Mouse (Mus musculus): Measurements from ENCODE around the gene Lhx2. TPM values are rescaled to one million over a fixed set of nuclear protein-coding genes. Genes with fewer than 3 reads are reported as not detected.

Gene Lhx2
- polyA plus RNA-seq, 1 experiment from 2014 or later, result 68.9 TPM

DNA sequence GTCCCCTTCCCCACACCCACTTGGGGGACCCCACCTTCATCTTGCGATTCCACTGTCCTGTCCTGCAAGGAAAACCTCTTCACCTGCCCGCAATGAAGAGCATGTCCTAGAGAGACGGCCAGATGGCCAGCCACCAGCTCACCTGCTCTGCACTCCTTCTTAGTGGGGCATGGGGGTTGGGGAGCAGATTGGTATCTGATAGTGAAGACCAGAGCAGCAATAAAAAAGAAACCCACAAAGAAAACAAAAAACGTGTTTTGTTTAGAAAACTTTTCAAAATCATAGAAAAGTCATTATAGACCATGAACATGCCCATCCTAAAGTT is 40.4 kb downstream of the Lhx2 start:
- Histone ChIP-seq H3K27me3 (ENCODE audit: control insufficient read depth, insufficient read depth, low read length) (peaks cover 35% of the 10 kb centered on the region), H3K4me3 (replicated peaks; ENCODE audit: low read depth, low read length) (peak overlapping the region; percentile 10; the same call in 1 of the 2 replicates), H3K36me3 (ENCODE audit: control insufficient read depth, insufficient read depth, low read length) (no peaks in the 10 kb centered on the region), H3K9ac (replicated peaks; ENCODE audit: low read length) (peak overlapping the region; percentile 39; the same call in 1 of the 2 replicates), H3K27ac (replicated peaks; ENCODE audit: low read depth, low read length) (no peak overlapping the region), H3K4me2 (ENCODE audit: low read length) (peak overlapping the region; percentile 43), H3K9me3 (ENCODE audit: control insufficient read depth, low read length) (no peaks in the 10 kb centered on the region), H3K4me1 (ENCODE audit: control insufficient read depth, insufficient read depth, low read length) (0 out of 2 replicates have a peak, but pooled peaks cover 11% of the 10 kb centered on the region)
- 11% methylated on average over 4 of the region's 4 CpGs for WGBS
- ATAC-seq (ENCODE audit: low FRiP score, low TSS enrichment) (no peak), DNase-seq (no peak)

DNA sequence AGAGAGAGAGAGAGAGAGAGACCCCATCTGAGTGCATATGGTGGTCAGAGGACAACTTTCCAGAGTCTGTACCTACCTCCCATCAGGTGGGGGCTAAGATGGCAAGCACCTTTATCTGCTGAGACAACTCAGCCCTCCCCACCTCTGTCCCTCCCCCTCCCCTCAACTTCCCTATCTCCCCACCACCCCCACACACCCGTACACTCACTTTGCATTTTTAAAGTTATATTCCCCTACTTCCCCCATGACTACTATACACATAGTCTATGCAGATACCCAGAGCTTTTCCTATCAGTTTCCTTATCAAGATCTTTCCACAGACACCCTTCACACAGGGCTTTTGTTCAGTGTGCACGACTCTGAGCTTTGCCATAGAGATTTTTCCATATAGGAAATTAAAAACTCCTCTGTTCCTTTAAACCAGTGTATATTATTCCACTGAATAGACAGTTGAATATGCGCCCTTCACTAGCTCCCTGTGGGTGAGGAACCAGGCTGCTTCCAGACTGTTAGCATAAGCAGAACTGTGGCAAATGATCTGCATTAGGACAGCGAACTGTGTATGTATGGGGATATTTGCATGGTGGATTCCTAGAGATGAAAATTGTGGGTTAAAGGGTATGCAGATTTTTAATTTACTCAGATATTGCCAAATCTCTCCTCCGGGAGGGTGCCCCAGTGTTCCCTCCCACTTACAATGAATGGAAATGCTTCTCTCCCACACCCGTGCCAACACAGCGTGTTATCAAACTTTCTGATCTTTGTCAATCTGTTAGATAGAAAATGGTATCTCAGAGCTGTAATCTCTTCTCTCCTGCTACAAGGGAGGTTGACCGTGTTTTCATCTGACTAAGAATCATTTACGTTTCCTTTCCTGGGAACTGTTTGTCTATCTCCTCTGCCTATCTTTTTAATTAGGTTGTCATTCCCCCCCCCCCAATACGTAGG is 41.3 kb downstream of the Lhx2 start:
- ATAC-seq (ENCODE audit: low FRiP score, low TSS enrichment) (no peak), DNase-seq (no peak)
- WGBS, result 56% methylated on average over 10 of the region's 10 CpGs
- peaks cover 29% of the 10 kb centered on the region for H3K27me3 ChIP-seq (ENCODE audit: control insufficient read depth, insufficient read depth, low read length)
- no peak overlapping the region for H3K9ac ChIP-seq (replicated peaks; ENCODE audit: low read length)
- H3K4me3 ChIP-seq (replicated peaks; ENCODE audit: low read depth, low read length), result no peak overlapping the region
- no peak overlapping the region for H3K27ac ChIP-seq (replicated peaks; ENCODE audit: low read depth, low read length)
- H3K4me1 ChIP-seq (ENCODE audit: control insufficient read depth, insufficient read depth, low read length), result 0 out of 2 replicates have a peak, but pooled peaks cover 11% of the 10 kb centered on the region
- H3K9me3 ChIP-seq (ENCODE audit: control insufficient read depth, low read length), result no peaks in the 10 kb centered on the region
- no peak overlapping the region for H3K4me2 ChIP-seq (ENCODE audit: low read length)
- no peaks in the 10 kb centered on the region for H3K36me3 ChIP-seq (ENCODE audit: control insufficient read depth, insufficient read depth, low read length)

- no peaks in the 10 kb centered on the region for H3K4me1 ChIP-seq (ENCODE audit: control insufficient read depth, insufficient read depth, low read length)
- no peak overlapping the region for H3K27ac ChIP-seq (replicated peaks; ENCODE audit: low read depth, low read length)
- H3K9me3 ChIP-seq (ENCODE audit: control insufficient read depth, low read length), result no peaks in the 10 kb centered on the region
- no peaks in the 10 kb centered on the region for H3K36me3 ChIP-seq (ENCODE audit: control insufficient read depth, insufficient read depth, low read length)
- no peak for ATAC-seq (ENCODE audit: low FRiP score, low TSS enrichment)
- H3K4me2 ChIP-seq (ENCODE audit: low read length), result no peak overlapping the region
- H3K9ac ChIP-seq (replicated peaks; ENCODE audit: low read length), result no peak overlapping the region
- WGBS, result 88% methylated on average over 10 of the region's 10 CpGs
- DNase-seq, result no peak
- no peak overlapping the region for H3K4me3 ChIP-seq (replicated peaks; ENCODE audit: low read depth, low read length)
- H3K27me3 ChIP-seq (ENCODE audit: control insufficient read depth, insufficient read depth, low read length), result no peaks in the 10 kb centered on the region
Measured at GRCm38 (mm10) chr2:38387568-38388262, 48.6 kb downstream of the Lhx2 start.

- H3K9ac ChIP-seq (replicated peaks; ENCODE audit: low read length), result no peak overlapping the region
- H3K4me2 ChIP-seq (ENCODE audit: low read length), result no peak overlapping the region
- no peak overlapping the region for H3K4me3 ChIP-seq (replicated peaks; ENCODE audit: low read depth, low read length)
- H3K36me3 ChIP-seq (ENCODE audit: control insufficient read depth, insufficient read depth, low read length), result no peaks in the 10 kb centered on the region
- no peaks in the 10 kb centered on the region for H3K27me3 ChIP-seq (ENCODE audit: control insufficient read depth, insufficient read depth, low read length)
- 35% methylated on average over 17 of the region's 17 CpGs for WGBS
- ATAC-seq (ENCODE audit: low FRiP score, low TSS enrichment) (peak; percentile 79), DNase-seq (peak; percentile 75)
- no peaks in the 10 kb centered on the region for H3K9me3 ChIP-seq (ENCODE audit: control insufficient read depth, low read length)
- peaks cover 10% of the 10 kb centered on the region; the same call in 1 of the 2 replicates for H3K4me1 ChIP-seq (ENCODE audit: control insufficient read depth, insufficient read depth, low read length)
- peak overlapping the region; percentile 60 for H3K27ac ChIP-seq (replicated peaks; ENCODE audit: low read depth, low read length)
Measured at GRCm38 (mm10) chr2:38394977-38395868, 56.1 kb downstream of the Lhx2 start.

- Histone ChIP-seq H3K36me3 (ENCODE audit: control insufficient read depth, insufficient read depth, low read length) (no peaks in the 10 kb centered on the region), H3K27me3 (ENCODE audit: control insufficient read depth, insufficient read depth, low read length) (no peaks in the 10 kb centered on the region), H3K9ac (replicated peaks; ENCODE audit: low read length) (no peak overlapping the region), H3K4me1 (ENCODE audit: control insufficient read depth, insufficient read depth, low read length) (peaks cover 10% of the 10 kb centered on the region; the same call in 1 of the 2 replicates), H3K4me2 (ENCODE audit: low read length) (no peak overlapping the region), H3K9me3 (ENCODE audit: control insufficient read depth, low read length) (no peaks in the 10 kb centered on the region), H3K4me3 (replicated peaks; ENCODE audit: low read depth, low read length) (no peak overlapping the region), H3K27ac (replicated peaks; ENCODE audit: low read depth, low read length) (no peak overlapping the region)
- DNase-seq (no peak), ATAC-seq (ENCODE audit: low FRiP score, low TSS enrichment) (0 out of 2 replicates have a peak, but pooled peaks have one; percentile 19)
Measured at GRCm38 (mm10) chr2:38395869-38396236, 56.8 kb downstream of the Lhx2 start.

- no peak for DNase-seq
- H3K4me3 ChIP-seq (replicated peaks; ENCODE audit: low read depth, low read length), result no peak overlapping the region
Measured at GRCm38 (mm10) chr2:38397306-38397705, 58.2 kb downstream of the Lhx2 start.

DNA sequence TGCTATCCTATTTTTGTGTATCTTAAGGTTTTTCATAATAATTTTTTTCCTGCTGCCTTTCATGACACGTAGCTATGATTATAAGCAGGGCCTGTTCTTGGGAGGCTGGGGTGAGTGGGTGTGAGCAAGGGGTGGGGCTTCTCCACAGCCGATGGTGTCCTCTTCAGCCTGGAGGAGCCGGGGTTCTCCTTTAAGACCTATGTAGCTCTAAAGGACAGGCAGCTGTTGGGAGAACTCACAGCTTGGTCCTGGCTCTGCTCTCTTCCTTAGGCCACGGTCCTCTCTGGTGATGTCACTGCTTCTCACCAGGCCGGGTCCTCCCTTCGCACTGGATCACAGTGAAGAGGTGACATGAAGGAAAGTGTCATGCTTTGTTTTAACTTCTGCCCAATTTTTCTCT is 58.8 kb downstream of the Lhx2 start:
- no peak for DNase-seq
- Histone ChIP-seq H3K9ac (replicated peaks; ENCODE audit: low read length) (no peak overlapping the region), H3K27me3 (ENCODE audit: control insufficient read depth, insufficient read depth, low read length) (no peaks in the 10 kb centered on the region), H3K4me1 (ENCODE audit: control insufficient read depth, insufficient read depth, low read length) (peaks cover 10% of the 10 kb centered on the region; the same call in 1 of the 2 replicates), H3K27ac (replicated peaks; ENCODE audit: low read depth, low read length) (no peak overlapping the region), H3K36me3 (ENCODE audit: control insufficient read depth, insufficient read depth, low read length) (no peaks in the 10 kb centered on the region), H3K9me3 (ENCODE audit: control insufficient read depth, low read length) (no peaks in the 10 kb centered on the region), H3K4me3 (replicated peaks; ENCODE audit: low read depth, low read length) (no peak overlapping the region), H3K4me2 (ENCODE audit: low read length) (no peak overlapping the region)
- no peak for ATAC-seq (ENCODE audit: low FRiP score, low TSS enrichment)
- WGBS, result 72% methylated on average over 6 of the region's 6 CpGs

More at GRCm38 (mm10) chr2:38397306-38397705, 58.2 kb downstream of the Lhx2 start:
- Histone ChIP-seq H3K9ac (replicated peaks; ENCODE audit: low read length) (no peak overlapping the region), H3K9me3 (ENCODE audit: control insufficient read depth, low read length) (no peaks in the 10 kb centered on the region), H3K36me3 (ENCODE audit: control insufficient read depth, insufficient read depth, low read length) (no peaks in the 10 kb centered on the region), H3K27ac (replicated peaks; ENCODE audit: low read depth, low read length) (no peak overlapping the region), H3K4me2 (ENCODE audit: low read length) (no peak overlapping the region), H3K4me1 (ENCODE audit: control insufficient read depth, insufficient read depth, low read length) (peaks cover 10% of the 10 kb centered on the region; the same call in 1 of the 2 replicates), H3K27me3 (ENCODE audit: control insufficient read depth, insufficient read depth, low read length) (no peaks in the 10 kb centered on the region)
- 85% methylated on average over 7 of the region's 7 CpGs for WGBS
- ATAC-seq (ENCODE audit: low FRiP score, low TSS enrichment), result no peak

DNA sequence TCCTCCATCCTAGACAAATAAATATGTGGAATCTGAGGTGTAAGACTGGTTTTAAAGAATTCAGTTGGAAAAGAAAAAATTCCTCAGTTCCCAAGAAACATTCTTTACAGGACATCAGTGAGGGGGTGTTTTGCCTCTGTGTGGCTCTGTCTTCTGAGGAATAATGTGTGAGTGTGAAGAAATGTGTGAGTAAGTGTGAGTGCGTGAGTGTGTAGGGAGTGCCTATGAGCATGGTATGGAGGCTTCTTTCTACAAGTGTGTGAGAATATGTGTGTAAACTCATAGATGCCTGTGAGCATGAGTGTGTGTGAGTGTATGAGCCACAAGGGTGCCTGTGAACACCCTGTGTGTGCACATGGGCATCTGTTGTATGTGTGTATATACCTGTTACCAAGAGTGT is 63.5 kb downstream of the Lhx2 start:
- Histone ChIP-seq H3K27ac (replicated peaks; ENCODE audit: low read depth, low read length) (no peak overlapping the region), H3K27me3 (ENCODE audit: control insufficient read depth, insufficient read depth, low read length) (no peaks in the 10 kb centered on the region), H3K4me3 (replicated peaks; ENCODE audit: low read depth, low read length) (no peak overlapping the region), H3K4me2 (ENCODE audit: low read length) (no peak overlapping the region), H3K9ac (replicated peaks; ENCODE audit: low read length) (no peak overlapping the region), H3K9me3 (ENCODE audit: control insufficient read depth, low read length) (no peaks in the 10 kb centered on the region), H3K4me1 (ENCODE audit: control insufficient read depth, insufficient read depth, low read length) (peaks cover 6% of the 10 kb centered on the region; the same call in 1 of the 2 replicates), H3K36me3 (ENCODE audit: control insufficient read depth, insufficient read depth, low read length) (no peaks in the 10 kb centered on the region)
- DNase-seq, result no peak
- no peak for ATAC-seq (ENCODE audit: low FRiP score, low TSS enrichment)
- 95% methylated on average over 1 of the region's 1 CpGs for WGBS
